Mouse (Mus musculus) stomach, postnatal 0 days (tissue): Measurements from ENCODE around the gene Lurap1.

Experiments
- CTCF ChIP-seq: IDR thresholded peaks from 2 replicates; pipeline ENCODE4 v1.5.1; 2016; ENCODE audit warnings: antibody characterized with exemption, low read depth, mild to moderate bottlenecking, moderate library complexity
- EP300 ChIP-seq: optimal IDR thresholded peaks from 2 replicates; pipeline ENCODE3; 2016; ENCODE audit warnings: antibody characterized with exemption

DNA sequence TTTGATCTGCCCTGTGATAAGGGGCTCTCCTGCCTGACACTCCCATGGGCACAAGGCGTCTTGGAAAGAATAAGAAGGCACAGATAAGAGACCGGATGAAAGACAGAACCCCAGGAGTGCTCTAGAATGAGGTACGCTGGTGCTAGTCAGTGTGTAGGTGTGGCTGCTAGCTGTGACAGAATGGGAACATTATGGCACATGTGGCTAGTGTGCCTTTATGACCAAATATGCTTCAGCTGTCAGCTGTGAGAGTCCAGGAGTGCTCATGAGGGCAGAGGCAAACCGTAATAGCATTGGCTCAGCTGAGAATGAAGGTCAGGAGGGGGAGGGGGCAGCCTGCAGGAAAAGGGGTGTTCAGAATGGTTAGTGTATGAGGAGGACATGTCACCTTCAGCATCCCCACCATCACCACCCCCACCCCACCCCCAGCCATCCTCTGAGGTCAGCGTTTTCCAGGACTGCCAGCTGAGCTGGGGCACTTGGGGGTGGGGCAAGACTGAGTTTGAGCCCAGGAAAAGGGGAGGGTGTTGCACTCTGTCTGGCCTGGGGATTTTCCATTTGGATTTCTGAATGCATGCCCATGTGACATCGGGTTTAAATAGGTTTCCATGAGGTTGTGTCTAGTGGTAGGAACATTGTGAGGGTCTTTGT, 23.5 kb upstream of the Lurap1 start:
- TF ChIP-seq CTCF (no peak), EP300 (no peak)
